Mouse (Mus musculus) hematopoietic multipotent progenitor cell, adult 10-12 weeks (in vitro differentiated cells): Measurements from ENCODE around the gene Mfsd4b5. TPM values are rescaled to one million over a fixed set of nuclear protein-coding genes. Genes with fewer than 3 reads are reported as not detected.

ENCODE experiments used
- polyA plus RNA-seq: library from polyadenylated mRNA; stranded (reverse); fragments of >175 nt; gene quantifications from 2 replicates; pipeline ENCODE4 v1.2.3, GENCODE M21; 2012; ENCODE audit warnings: low replicate concordance

Gene Mfsd4b5
- polyA plus RNA-seq: 0.07 TPM in 1 of 2 replicates, not detected in the other

DNA sequence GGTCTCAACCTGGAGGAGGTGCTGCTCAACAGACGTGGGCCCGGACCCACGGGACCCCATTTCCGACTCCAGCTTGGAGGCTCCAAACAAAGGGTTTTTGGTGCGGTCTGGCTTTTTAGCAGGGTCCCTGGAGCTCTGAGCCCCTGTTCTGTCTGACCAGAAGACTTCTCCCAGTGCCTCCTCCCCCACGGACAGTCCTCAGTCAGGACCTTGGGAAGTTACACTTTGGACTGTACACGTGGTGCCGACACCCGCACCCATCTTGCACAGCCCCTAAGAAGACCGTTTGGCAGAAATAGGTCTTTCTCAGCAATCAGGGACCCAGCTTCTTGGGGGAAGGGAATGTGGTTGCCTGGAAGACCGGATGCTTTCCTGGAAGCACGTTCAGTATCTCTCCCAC, at the start of gene Mfsd4b5:
Gene Mfsd4b5 (minus strand): TSS at position 181 of the 400 bp plus-strand sequence.

GRCm38 (mm10) chr10:40024554-40025428, 38.3 kb upstream of the Mfsd4b5 start, which contains the start of gene Mfsd4b1:
Gene Mfsd4b1, minus strand, starts transcription at chr10:40025268.

GRCm38 (mm10) chr10:39959761-39960440, 26.5 kb downstream of the Mfsd4b5 start, which contains the start of gene Mfsd4b3:
Gene Mfsd4b3, minus strand, starts transcription at chr10:39960153.

DNA sequence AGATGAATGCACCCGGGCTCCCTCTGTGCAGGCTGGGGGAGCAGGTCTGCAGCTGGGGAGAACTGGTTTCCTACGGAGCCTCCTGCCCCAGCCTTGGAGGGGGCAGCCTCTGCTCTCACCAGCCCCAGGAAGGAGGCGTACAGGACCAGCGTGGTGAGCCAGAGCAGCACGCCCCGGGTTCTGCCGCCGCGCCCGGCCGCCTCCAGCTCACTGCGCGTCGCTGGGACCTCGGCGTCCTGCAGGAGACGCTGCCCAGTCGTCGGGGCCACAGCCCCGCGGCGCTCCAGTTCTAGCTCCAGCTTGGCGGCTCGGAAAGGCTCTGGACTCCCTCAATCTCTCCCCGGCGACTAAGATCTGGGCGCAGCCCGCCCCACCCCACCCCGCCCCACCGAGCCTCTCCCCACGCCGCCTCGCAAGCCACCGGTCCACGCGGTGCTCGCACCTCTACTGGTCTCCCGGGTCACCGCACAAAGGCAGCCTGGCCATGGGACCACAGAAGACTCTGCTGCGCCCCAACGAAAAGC, 59.8 kb downstream of the Mfsd4b5 start, which contains the start of gene Mfsd4b2:
Gene Mfsd4b2 (minus strand): TSS at position 308 of the 524 bp plus-strand sequence.

Other genes with a start within 250 kb of the Mfsd4b5 start
- 0.58 and 0.76 TPM in 2 replicates for gene Mfsd4b4, start 87.4 kb downstream of the Mfsd4b5 start, polyA plus RNA-seq
- gene Mfsd4b2, start 59.7 kb downstream of the Mfsd4b5 start, polyA plus RNA-seq: not detected in 2 replicates
- 0.09 TPM in 1 of 2 replicates, not detected in the other for gene Mfsd4b3, start 26.5 kb downstream of the Mfsd4b5 start, polyA plus RNA-seq
- not detected in 2 replicates for gene Mfsd4b1, start 38.6 kb upstream of the Mfsd4b5 start, polyA plus RNA-seq
- 6.9 and 11.7 TPM in 2 replicates for gene Slc16a10, start 155.6 kb upstream of the Mfsd4b5 start, polyA plus RNA-seq